ENCODE assay signal across 10 mouse cellular contexts in the genomic region with DNA sequence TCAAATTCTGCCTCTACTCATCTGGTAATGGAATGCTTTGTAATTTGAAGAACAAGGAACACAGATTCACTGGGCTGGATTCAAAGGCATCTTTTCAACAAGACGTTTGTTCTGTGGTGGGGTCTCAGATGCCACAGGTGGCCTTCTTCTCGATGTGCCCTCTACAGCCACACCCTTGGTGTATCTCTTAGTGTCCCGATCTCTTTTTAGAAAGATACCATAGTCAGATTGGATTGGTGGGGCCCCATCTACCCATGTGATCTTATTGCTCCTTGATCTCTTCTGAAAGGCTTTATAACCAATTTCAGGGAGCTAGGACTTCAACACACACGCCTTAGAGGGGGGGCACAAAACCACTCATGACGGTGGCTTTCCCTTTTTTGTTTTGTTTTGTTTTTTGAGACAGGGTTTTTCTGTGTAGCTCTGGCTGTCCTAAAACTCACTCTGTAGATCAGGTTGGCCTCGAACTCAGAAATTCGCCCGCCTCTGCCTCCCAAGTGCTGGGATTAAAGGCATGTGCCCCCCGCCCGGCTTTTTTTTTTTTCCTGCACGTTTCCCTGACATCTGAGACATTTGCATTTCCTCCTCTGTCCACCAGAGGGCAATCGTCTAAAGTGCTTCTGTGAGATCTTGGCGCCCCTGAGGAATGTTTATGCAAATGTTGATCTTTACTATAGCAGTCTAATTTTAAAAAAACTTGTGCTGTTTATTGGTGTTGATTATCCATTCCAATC. TPM values are rescaled to one million over a fixed set of nuclear protein-coding genes. Genes with fewer than 3 reads are reported as not detected.
DNase-seq lines count a peak whose midpoint lies in the region; ATAC-seq and TF ChIP-seq lines count a peak whose summit lies in the region.
"Had no signal": no experiment of that assay in that cellular context is flagged by ENCODE, and none has a peak within 500 bp of the region (broad histone marks: within the 10 kb centered on the region; RNA-seq: fewer than 3 reads in every experiment).

No protein-coding gene starts in this region.

- no peaks in the 10 kb centered on the region for H3K9me3 ChIP-seq in lung, embryonic 14.5 days (ENCODE audit: low read depth, low read length)
- H3K9me3 ChIP-seq: embryonic facial prominence, embryonic 13.5 days; limb, embryonic 13.5 days had no signal

- no peak overlapping the region for H3K27ac ChIP-seq in lung, embryonic 14.5 days (ENCODE audit: low read depth)
- H3K27ac ChIP-seq in testis, adult 2 months (ENCODE audit: control insufficient read depth, insufficient read depth, low read depth, low read length), result no peak overlapping the region
- H3K27ac ChIP-seq: embryonic facial prominence, embryonic 13.5 days; limb, embryonic 13.5 days had no signal

- TF ChIP-seq CTCF in lung, embryonic 14.5 days (IDR thresholded peaks at IDR 0.05; ENCODE audit: low read depth), result peak; percentile 78
- peak; percentile 36; the same call in 1 of the 2 replicates for TF ChIP-seq CTCF in testis, adult 2 months (IDR thresholded peaks at IDR 0.05; ENCODE audit: control insufficient read depth, insufficient read depth, insufficient replicate concordance, low read depth, low read length)

- no peak overlapping the region for H3K4me3 ChIP-seq in lung, embryonic 14.5 days (ENCODE audit: low read depth, low read length)
- no peak overlapping the region for H3K4me3 ChIP-seq in testis, adult 2 months (ENCODE audit: control insufficient read depth, low read depth, low read length)
- H3K4me3 ChIP-seq: embryonic facial prominence, embryonic 13.5 days; limb, embryonic 13.5 days had no signal

- 30% methylated on average over 13 of the region's 13 CpGs for WGBS in lung, embryonic 14.5 days

- no peak for TF ChIP-seq POLR2A in testis, adult 2 months (IDR thresholded peaks at IDR 0.05; ENCODE audit: control insufficient read depth, low read depth, low read length)

- intact Hi-C loops in heart, postnatal 25 days (cut with DNase I), result no loop called here

- H3K27me3 ChIP-seq in lung, embryonic 14.5 days (ENCODE audit: insufficient read depth, low read length), result no peaks in the 10 kb centered on the region
- no peaks in the 10 kb centered on the region for H3K27me3 ChIP-seq in testis, adult 2 months (ENCODE audit: control insufficient read depth, insufficient read depth, low read length)
- H3K27me3 ChIP-seq: embryonic facial prominence, embryonic 13.5 days; limb, embryonic 13.5 days had no signal

- H3K4me2 ChIP-seq in lung, embryonic 14.5 days, result no peak overlapping the region
- H3K4me2 ChIP-seq: embryonic facial prominence, embryonic 13.5 days; limb, embryonic 13.5 days had no signal

- peak; percentile 86 for DNase-seq in heart, adult 11 months
- DNase-seq in heart, postnatal 25 days (ENCODE audit: low spot score), result no peak
- DNase-seq in urinary bladder, postnatal 25 days (ENCODE audit: low spot score), result peak; percentile 21
- DNase-seq in urinary bladder, postnatal 4 days (ENCODE audit: low spot score in 2 of 2), result no peak
- DNase-seq in kidney, postnatal 14 days, result peak; percentile 69
- peak; percentile 84 for DNase-seq in lung, embryonic 14.5 days

- H3K4me1 ChIP-seq in lung, embryonic 14.5 days (ENCODE audit: insufficient read depth), result no peaks in the 10 kb centered on the region
- H3K4me1 ChIP-seq in testis, adult 2 months (ENCODE audit: control insufficient read depth, insufficient read depth, low read length), result 0 out of 2 replicates have a peak, but pooled peaks cover 2% of the 10 kb centered on the region
- H3K4me1 ChIP-seq: embryonic facial prominence, embryonic 13.5 days; limb, embryonic 13.5 days had no signal

- H3K9ac ChIP-seq in lung, embryonic 14.5 days, result no peak overlapping the region
- H3K9ac ChIP-seq: embryonic facial prominence, embryonic 13.5 days; limb, embryonic 13.5 days had no signal

- peak; percentile 78 for ATAC-seq in common myeloid progenitor, adult 5-6 weeks (replicated peaks; ENCODE audit: low read depth, poor library complexity, severe bottlenecking)
- ATAC-seq in lung, embryonic 14.5 days (ENCODE audit: insufficient read depth), result no peak

- no peaks in the 10 kb centered on the region for H3K36me3 ChIP-seq in lung, embryonic 14.5 days (ENCODE audit: insufficient read depth)
- H3K36me3 ChIP-seq in testis, adult 2 months (ENCODE audit: control insufficient read depth, insufficient read depth, low read length), result no peaks in the 10 kb centered on the region
- H3K36me3 ChIP-seq: embryonic facial prominence, embryonic 13.5 days; limb, embryonic 13.5 days had no signal

RNA-seq across cellular contexts. Expression of gene Wasf3, which starts 54.6 kb away (rescaled TPM):
- under 1 TPM; 0.44 to 0.48 TPM for total RNA-seq in heart, postnatal 25 days (2021)
- not detected in 2 replicates for total RNA-seq in common myeloid progenitor, adult 5-6 weeks (2017)
- polyA plus RNA-seq in lung, embryonic 14.5 days (2014; fragmentation: Nextera tagmentation; extraction: Ambion mirVana), result 0.57 and 0.84 TPM in 2 replicates
- 5.0 and 5.3 TPM in 2 replicates for polyA plus RNA-seq in testis, adult 2 months (2012; rRNA removed)

Comparison
In these comparisons a context has a peak if more than half of its experiments do, and no peak if none do; other contexts are left out.
1. DNase-seq: peak in heart, adult 11 months (single experiment), urinary bladder, postnatal 25 days (single experiment), kidney, postnatal 14 days (single experiment) and lung, embryonic 14.5 days (single experiment); none in heart, postnatal 25 days (single experiment) and urinary bladder, postnatal 4 days (0 of 2).